Mouse (Mus musculus) lung, adult 2 months (tissue): Measurements from ENCODE around the gene Acadm. TPM values are rescaled to one million over a fixed set of nuclear protein-coding genes. Genes with fewer than 3 reads are reported as not detected.

Experiments used
- DNase-seq: peaks from one replicate; pipeline ENCODE4 v3.0.0; 2022
- H3K4me1 ChIP-seq: fragments of 200-500 bp; 2 replicates; pipeline ENCODE4 v1.6.1; 2011; ENCODE audit warnings: low read length; ENCODE audit not compliant: control insufficient read depth, insufficient read depth
- H3K4me3 ChIP-seq: fragments of 200-500 bp; replicated peaks from 2 replicates; pipeline ENCODE3; 2011; ENCODE audit warnings: low read depth, mild to moderate bottlenecking, control low read depth, low read length; ENCODE audit errors: extremely low read depth
- CTCF ChIP-seq: fragments of 200-500 bp; IDR thresholded peaks from 2 replicates; pipeline ENCODE4 v1.5.1; 2011; ENCODE audit warnings: mild to moderate bottlenecking, low read length, control low read depth; ENCODE audit not compliant: insufficient read depth
- POLR2A ChIP-seq: fragments of 200-500 bp; IDR thresholded peaks from 2 replicates; pipeline ENCODE4 v1.6.1; 2011; ENCODE audit warnings: low read depth, mild to moderate bottlenecking, control low read depth, low read length, borderline replicate concordance; ENCODE audit errors: extremely low read depth
- WGBS: fragments of 180-500 bp; shearing (Covaris S2); methylation state at CpG from one replicate; pipeline ENCODE4 v1.1.7; 2018; 5-methylcytosine and 5-hydroxymethylcytosine counted together
- polyA plus RNA-seq: library from polyadenylated mRNA; depleted of rRNA; stranded (reverse); fragments of >200 nt; gene quantifications from 2 replicates; pipeline ENCODE4 v1.2.3, GENCODE M21; 2012

Acadm gene
- polyA plus RNA-seq, 1 experiment = 62.3 TPM

DNA sequence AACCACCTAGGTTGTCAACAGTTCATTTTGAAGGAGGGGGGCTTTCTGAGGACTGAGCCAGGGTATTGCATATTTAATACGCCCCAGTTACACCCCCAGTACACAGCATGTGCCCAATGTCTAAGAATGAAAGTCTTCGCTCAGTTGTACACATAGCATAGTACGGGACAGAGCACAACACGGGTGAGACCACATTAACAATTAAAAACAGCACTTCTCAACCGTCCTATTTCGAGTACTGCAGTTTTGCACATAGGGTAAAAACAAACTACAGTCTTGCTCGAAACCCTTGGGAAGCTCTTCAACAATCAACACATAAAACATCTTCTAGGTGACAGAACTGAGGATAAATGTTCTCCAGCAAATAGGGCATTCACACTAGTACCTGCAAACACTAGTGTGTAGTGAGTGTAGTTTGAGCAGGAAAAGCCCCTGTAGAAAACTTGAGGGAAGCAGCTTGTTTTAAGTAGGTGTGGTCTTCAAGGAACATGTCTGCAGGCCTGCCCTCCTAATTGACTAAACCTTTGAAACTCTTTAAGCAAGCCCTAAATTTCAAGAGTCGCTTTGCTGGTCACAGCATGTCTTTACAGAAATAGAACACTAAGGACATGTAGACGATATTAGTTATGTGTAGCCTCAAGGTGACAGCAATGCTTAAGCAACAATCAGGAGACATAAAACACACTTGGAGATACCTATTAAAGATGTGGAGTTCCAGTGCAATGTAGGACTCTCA, 38.1 kb downstream of the Acadm start, which contains the start of gene Msh4:
Msh4 (minus strand) TSS at position 3 of the 736 bp plus-strand sequence.
- Histone ChIP-seq H3K4me3 (no peak within 1 kb of the TSS), H3K4me1 (peaks cover 8% of the 10 kb centered on the region)
- DNase-seq = no peak
- TF ChIP-seq POLR2A (no peak), CTCF (no peak)
- 82% methylated on average over 9 of the region's 9 CpGs for WGBS

- TF ChIP-seq CTCF (no peak), POLR2A (no peak)
- DNase-seq = no peak
- Histone ChIP-seq H3K4me1 (peaks cover 1% of the 10 kb centered on the region; the same call in 1 of the 2 replicates), H3K4me3 (no peak overlapping the region)
- 89% methylated on average over 49 of the region's 49 CpGs for WGBS
These were observed 38.9 kb downstream of the Acadm start for GRCm38 (mm10) chr3:153905251-153906135.

DNA sequence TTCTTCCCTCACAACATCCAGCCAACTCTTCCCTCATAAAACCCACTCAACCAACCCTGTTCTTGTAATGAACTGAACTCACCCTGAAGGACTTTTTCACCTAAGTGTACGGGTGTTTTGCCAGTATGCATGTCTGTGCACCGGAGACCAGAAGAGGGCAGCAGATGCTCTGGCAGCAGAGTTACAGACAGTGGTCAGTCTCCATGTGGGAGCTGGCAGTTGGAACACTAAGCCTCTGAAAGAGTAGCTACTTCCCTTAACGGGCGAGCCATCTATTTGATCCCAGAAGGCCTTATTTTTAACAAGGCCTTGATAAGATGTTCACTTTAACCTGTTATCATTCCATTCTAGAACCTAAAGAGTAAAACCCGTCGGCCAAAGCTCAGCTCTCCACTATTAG, 39.8 kb downstream of the Acadm start:
- TF ChIP-seq POLR2A = no peak
- peak; percentile 69 for TF ChIP-seq CTCF
- Histone ChIP-seq H3K4me3 (no peak overlapping the region), H3K4me1 (no peaks in the 10 kb centered on the region)
- DNase-seq = peak; percentile 27
- WGBS = 57% methylated on average over 6 of the region's 6 CpGs

DNA sequence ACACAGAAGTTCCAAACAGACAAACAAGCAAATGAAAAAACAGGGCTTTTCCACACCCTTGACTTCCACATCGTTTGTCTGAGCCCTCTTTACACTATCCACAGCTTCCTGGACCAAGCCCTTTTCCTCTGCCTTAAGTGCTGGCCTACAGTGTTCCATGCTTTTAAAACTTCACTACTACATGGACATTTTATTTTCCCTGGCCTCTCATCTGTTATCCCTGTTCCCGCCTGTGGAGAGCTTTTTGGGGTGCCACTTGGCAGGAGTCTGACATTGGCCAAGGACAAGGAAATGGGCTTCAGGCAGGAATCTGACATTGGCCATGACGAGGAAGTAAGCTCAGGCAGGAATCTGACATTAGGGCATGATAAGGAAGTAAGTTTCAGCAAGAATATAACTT, 41.8 kb downstream of the Acadm start:
- Histone ChIP-seq H3K4me3 (no peak overlapping the region), H3K4me1 (no peaks in the 10 kb centered on the region)
- 30% methylated on average over 3 of the region's 3 CpGs for WGBS
- TF ChIP-seq POLR2A = no peak
- TF ChIP-seq CTCF = no peak
- no peak for DNase-seq

DNA sequence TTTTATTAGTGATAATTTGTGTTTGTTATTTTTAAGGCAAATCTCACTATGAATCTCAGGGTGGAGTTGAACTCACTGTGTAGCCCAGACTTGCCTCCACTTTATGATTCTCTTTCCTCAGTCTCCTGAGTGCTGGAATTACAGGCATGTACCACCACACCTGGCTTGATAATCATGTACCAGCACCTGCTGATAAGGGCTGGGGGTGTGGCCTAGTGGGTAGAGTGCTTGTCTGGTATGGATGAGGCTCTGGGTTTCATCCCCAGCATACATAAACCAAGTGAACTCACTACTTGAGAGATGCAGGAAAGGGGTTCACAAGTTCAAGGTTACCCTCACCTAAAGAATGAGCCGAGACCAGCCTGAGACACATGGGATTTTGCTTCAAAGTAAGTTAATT, 42.5 kb downstream of the Acadm start:
- Histone ChIP-seq H3K4me1 (no peaks in the 10 kb centered on the region), H3K4me3 (no peak overlapping the region)
- no peak for DNase-seq
- TF ChIP-seq POLR2A (no peak), CTCF (no peak)
- 67% methylated on average over 1 of the region's 1 CpGs for WGBS

- H3K4me1 ChIP-seq = no peaks in the 10 kb centered on the region
- WGBS = 33% methylated on average over 6 of the region's 6 CpGs
- no peak overlapping the region for H3K4me3 ChIP-seq
- DNase-seq = no peak
- TF ChIP-seq CTCF = no peak
- no peak for TF ChIP-seq POLR2A
These were observed 47.2 kb downstream of the Acadm start for GRCm38 (mm10) chr3:153897216-153897615.

GRCm38 (mm10) chr3:153895454-153895853, 49.0 kb downstream of the Acadm start:
- no peak for DNase-seq
- TF ChIP-seq POLR2A (no peak), CTCF (no peak)
- H3K4me3 ChIP-seq = no peak overlapping the region
- WGBS = 76% methylated on average over 3 of the region's 3 CpGs
- H3K4me1 ChIP-seq = no peaks in the 10 kb centered on the region

- no peak overlapping the region for H3K4me3 ChIP-seq
- 78% methylated on average over 8 of the region's 8 CpGs for WGBS
- H3K4me1 ChIP-seq = no peaks in the 10 kb centered on the region
- TF ChIP-seq CTCF = no peak
- no peak for TF ChIP-seq POLR2A
- no peak for DNase-seq
These were observed 55.1 kb downstream of the Acadm start for GRCm38 (mm10) chr3:153889188-153889781.

DNA sequence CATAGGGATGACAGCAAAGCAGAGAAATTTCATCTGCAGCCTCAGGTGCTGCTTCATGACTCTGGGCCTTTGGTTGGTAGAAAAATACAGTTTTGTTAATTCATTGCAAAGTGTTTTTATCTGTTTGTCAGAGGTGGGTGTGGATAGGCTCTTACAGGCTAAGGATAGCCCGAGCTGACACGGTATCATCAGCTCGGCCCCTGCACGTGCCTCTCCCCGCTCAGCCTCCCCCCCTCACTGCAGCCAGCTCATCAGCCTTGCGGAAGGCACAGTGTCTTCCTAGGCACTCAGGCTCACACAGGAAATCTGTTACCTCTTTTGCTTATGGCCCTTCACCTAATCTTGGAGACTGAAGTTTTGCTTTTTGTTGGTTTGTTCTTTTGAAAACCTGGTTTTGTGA, 56.3 kb downstream of the Acadm start:
- DNase-seq = no peak
- 73% methylated on average over 6 of the region's 6 CpGs for WGBS
- Histone ChIP-seq H3K4me3 (no peak overlapping the region), H3K4me1 (no peaks in the 10 kb centered on the region)
- TF ChIP-seq CTCF (no peak), POLR2A (no peak)
